Mouse (Mus musculus): ENCODE measurements around the gene Tcte2.

GRCm38 (mm10) chr17:13714654-13715053 is 47.0 kb downstream of the Tcte2 start:
- TF ChIP-seq POLR2A (IDR thresholded peaks at IDR 0.05; ENCODE audit: insufficient read length, low read depth) (no peak), MAX (IDR thresholded peaks at IDR 0.05; ENCODE audit: low read depth) (no peak), MYOG (IDR thresholded peaks at IDR 0.05; ENCODE audit: control insufficient read depth in 1 of 3, insufficient read depth in 1 of 3, insufficient read length in 2 of 3, low read depth in 2 of 3) (no peak), REST (IDR thresholded peaks at IDR 0.05; ENCODE audit: insufficient read depth, insufficient read length) (no peak), TCF12 (IDR thresholded peaks at IDR 0.05; ENCODE audit: insufficient read depth, poor library complexity, severe bottlenecking) (no peak), POLR2AphosphoS2 (IDR thresholded peaks at IDR 0.05; ENCODE audit: insufficient read length, low read depth) (no peak), TCF3 (IDR thresholded peaks at IDR 0.05; ENCODE audit: insufficient read length, low read depth) (no peak)
